Mouse (Mus musculus): ENCODE measurements at regions not wholly inside any gene's neighbourhood (a gene's known extent, or its start where the extent isn't known, plus 50 kb on each side); places are given as distances from the start of the nearest gene placed in this dataset.

- DNase-seq, result no peak
Measured at GRCm38 (mm10) chr17:54214804-54215203, 84.0 kb downstream of the Slc5a7 start.

- DNase-seq, result no peak
Measured at GRCm38 (mm10) chr17:54201710-54202109, 97.1 kb downstream of the Slc5a7 start.

- DNase-seq, result no peak
Measured at GRCm38 (mm10) chr17:54192231-54192573, 106.6 kb downstream of the Slc5a7 start.

GRCm38 (mm10) chr17:54191526-54192230 lies 107.2 kb downstream of the Slc5a7 start:
- DNase-seq, result peak; percentile 3

GRCm38 (mm10) chr17:54188997-54189553 lies 109.8 kb downstream of the Slc5a7 start:
- no peak for DNase-seq

- no peak for DNase-seq
Measured at GRCm38 (mm10) chr17:54182073-54182472, 116.8 kb downstream of the Slc5a7 start.

GRCm38 (mm10) chr17:54180563-54180962 lies 118.3 kb downstream of the Slc5a7 start:
- DNase-seq, result no peak

- DNase-seq, result no peak
Measured at GRCm38 (mm10) chr17:54170762-54171161, 128.1 kb downstream of the Slc5a7 start.

GRCm38 (mm10) chr17:54168039-54168438 lies 130.8 kb downstream of the Slc5a7 start:
- no peak for DNase-seq

- no peak for DNase-seq
Measured at GRCm38 (mm10) chr17:54162383-54162782, 136.5 kb downstream of the Slc5a7 start.

GRCm38 (mm10) chr17:54158753-54159152 lies 140.1 kb downstream of the Slc5a7 start:
- DNase-seq, result no peak

GRCm38 (mm10) chr17:54158330-54158729 lies 140.5 kb downstream of the Slc5a7 start:
- no peak for DNase-seq

GRCm38 (mm10) chr17:54155801-54156200 lies 143.0 kb downstream of the Slc5a7 start:
- no peak for DNase-seq

GRCm38 (mm10) chr17:54154536-54154935 lies 144.3 kb downstream of the Slc5a7 start:
- DNase-seq, result no peak

All from right cerebral cortex, postnatal 4 days (tissue).